Mouse (Mus musculus) Muller cell, postnatal 12 days (primary cell): ENCODE measurements around the gene Lrig2.

Experiments
- DNase-seq: peaks from one replicate; pipeline ENCODE4 v3.0.0-alpha.2; 2015; ENCODE audit errors: inconsistent ontology term

Gene Lrig2

DNA sequence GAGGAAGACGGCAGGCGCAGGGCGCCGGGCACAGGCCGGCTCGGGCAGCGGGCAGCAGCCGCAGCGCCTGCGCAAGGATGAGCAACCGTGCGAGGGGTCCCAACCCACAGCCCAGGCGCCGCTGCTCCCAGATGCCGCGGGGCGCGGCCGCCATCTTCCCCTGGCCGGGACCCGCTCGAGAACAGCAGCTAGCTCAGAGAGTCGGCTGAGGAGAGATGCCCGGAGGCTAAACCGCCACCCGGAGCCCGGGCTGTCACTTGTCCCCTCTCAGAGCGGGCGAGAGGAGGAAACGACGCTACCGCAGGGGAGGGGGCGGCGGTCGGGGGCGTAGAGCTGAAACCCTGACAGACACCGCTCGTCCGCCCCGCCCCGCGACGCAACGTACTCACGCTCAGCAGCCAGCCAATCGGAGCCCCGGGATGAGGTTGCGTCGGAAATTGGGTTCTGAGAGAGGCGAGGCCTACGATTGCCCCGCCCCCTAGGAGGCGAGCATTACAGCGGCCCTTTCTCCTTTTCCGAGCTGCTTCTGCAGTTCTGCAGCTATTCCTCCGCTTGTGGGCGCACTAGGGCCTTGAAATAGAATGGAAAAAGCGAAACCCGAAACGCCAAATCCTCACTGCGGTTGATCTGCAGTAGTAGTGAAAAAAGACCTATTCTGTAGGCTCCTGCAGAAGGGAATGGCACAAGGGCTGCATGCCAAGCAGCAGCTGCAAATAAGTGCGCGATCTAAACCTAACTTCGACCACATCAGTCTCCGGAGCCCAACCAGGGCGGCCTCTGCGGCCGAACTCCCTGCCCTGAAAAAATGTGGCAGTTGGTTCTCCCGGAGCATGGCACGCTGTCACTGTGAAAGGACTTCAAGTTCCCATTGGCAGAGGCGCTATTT, at the start of gene Lrig2:
TSS of gene Lrig2 (minus strand) at position 381 of the 886 bp plus-strand sequence.
- peak; percentile 100 for DNase-seq

- DNase-seq: no peak
These were observed 44.9 kb upstream of the Lrig2 start for GRCm38 (mm10) chr3:104556624-104557023.

DNA sequence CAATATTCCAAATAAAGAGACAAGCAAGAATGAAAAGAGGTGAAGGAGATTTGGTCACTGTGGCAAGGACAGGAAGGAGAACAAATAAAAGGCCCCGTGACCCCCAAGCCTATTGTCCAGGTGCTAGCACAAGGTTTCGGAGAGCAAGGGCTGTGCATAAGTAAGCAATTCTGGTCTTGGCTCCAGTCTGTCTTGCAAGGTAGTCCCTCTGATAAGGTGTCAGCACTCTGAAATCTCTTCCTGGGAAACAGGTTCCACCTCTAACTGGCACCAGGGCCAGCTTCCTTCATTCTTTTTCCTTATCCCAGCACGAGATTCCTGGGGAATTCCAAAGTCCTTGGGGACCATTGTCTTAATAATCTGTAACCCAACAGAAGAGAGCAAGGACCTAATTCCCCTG, 38.9 kb upstream of the Lrig2 start:
- no peak for DNase-seq

DNA sequence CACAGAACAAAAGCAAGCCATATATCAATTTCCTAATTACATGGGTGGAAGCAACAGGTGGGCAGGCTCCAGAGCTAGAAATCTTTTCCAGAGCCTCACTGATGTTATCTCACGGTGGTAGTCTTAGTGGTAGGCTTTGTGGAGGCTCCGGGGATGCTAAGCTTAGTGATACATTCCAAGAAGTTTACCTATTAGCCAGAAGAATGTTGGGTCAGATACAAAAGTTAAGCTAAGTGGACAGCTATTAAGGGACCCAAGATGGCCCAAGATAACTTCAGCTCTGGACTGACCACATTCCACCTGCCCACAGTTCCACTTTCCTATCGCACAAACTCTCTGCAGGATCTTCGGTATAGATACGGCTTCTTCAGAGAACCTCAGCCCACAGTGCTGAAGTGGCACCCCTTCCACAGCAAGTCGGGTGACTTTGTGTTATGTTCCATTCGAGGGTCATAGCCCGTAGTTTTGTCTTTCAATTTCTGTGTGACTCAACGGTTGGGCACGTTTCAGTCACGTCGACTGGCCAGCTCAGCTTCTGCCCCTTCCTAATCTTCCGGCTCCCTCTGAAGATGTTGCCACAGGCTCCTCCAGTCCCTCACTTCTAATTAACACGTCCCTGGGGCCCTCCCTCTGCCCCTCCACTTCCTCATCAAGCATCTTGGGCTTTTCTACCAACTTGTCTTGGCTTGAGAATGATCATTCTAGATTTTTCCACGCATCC, 36.8 kb upstream of the Lrig2 start:
- DNase-seq: no peak

DNA sequence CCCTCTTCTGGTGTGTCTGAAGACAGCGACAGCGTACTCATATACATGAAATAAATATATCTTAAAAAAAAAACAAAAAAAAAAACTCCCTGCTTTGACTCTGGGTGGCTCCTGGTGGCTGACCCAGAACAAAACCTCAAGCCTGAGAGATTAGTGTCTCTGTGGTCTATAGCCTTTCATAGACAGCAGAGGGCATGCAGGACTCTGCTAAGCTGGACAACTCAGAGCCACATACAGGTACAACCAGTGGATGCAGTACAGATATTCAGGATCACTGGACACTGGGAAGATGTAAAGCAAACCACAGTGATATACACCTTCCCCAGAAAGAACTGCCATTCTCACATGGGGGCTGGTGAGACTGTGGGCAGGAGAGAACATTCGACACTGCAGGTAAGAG, 32.1 kb upstream of the Lrig2 start:
- DNase-seq: no peak

DNA sequence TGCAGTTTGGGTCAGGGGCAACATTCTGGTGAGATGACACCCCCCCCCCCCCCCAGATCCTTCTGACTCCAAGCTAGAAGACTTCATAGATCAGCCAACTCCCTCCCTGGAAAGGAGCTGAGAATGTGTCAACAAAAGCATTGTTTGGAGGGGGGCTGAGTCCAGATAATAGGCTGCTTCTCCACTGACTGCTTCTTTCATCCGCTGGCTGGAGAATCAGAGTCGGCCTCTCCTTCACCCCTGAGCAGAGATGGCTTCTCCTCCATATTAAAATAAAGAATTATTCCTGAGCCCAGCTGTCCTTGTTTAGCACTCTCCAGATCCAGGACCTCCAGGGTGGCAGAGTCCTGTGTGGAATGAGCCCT, 30.3 kb upstream of the Lrig2 start:
- DNase-seq: no peak

DNA sequence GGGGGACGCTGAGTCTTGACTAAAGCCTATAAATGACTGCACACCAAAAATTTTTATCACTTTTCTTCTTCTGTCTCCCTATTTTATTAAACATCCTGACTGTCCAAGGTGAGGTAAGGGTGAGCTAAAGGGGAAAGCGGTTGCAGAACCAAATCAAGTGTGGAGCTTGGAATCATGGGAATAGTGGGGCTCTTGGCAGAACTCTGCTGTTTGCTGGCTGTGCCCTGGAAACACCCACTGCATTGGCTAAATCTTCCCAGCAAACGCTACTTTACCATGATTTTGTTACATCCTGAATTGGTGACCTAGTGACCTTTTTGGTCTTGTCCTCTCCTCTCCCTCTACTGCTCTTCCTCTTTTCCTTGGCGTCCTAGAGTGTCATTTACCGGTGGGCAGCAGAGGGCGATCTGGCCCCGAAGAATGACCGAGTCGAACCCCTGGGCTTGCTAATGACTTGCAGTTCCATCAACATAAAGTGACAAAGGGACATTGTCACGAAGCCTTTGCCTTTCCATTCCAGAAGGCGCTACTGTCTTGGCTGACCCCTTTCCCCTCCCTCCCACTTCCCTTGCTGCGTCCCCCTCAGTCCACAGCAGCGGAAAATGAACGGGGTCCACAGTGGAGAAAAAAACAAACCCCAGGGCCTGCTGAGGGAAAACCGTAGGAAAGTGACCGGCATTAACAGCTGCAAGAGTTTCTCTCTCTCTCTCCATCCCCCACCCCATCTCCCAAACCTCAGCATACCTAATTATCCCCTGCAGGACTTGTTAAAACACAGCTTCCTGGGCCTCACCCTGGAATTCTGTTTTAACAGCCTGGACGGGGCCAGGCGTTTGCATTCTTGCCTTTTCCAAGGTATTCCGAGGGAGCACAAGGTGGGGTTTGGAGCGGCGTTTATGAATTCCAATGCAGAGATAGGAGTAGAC, 29.7 kb upstream of the Lrig2 start:
- DNase-seq: peak; percentile 78

DNA sequence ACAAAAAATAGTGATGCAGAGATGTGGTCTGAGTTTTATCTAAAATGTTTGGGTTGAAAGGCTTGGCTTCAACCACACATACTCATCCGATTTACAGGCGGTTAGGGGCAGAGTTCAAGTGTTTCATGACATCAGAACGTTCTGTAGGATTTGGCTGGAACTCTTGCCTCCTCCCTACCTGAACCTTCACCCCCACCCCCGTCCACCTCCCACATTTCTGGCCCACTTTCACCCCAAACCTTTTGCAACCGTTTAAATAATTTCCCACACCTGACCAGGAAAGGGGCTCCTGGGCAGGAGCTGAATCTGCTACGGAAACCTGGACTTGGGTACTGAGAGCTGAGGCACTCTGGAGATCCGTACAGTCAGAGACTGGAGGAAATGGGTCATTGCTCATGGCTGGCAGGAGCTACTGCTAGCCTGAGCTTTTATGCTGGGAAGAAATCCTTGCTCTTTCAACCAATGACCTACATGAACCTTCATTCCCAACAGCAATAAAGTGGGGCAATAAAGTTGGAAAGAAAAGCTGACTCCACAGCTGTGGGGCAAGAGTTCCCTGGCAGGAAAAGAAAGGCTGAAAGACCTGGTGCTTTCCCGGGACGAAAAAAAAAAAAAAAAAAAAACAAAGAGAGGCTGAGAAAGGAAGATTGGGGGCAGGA, 28.9 kb upstream of the Lrig2 start:
- DNase-seq: peak; percentile 69

DNA sequence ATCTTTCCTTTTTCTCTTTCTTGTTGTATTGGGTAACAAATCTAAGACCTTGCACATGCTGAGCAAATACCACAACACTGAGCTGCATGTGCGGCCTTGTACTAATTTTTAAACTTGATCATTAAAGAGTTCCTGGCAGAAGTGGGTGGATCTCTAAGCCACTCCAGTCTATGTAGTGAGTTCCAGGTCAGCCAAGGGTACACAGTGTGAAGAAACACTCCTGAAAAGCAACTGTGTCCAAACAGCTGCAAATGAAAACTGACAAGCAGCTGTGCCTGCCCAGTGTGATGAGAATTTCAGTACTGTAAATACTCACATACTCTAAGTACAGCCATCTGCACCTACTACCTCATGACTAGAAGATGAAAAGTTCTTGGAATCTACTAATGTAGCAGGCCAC, 21.5 kb upstream of the Lrig2 start:
- DNase-seq: no peak

DNA sequence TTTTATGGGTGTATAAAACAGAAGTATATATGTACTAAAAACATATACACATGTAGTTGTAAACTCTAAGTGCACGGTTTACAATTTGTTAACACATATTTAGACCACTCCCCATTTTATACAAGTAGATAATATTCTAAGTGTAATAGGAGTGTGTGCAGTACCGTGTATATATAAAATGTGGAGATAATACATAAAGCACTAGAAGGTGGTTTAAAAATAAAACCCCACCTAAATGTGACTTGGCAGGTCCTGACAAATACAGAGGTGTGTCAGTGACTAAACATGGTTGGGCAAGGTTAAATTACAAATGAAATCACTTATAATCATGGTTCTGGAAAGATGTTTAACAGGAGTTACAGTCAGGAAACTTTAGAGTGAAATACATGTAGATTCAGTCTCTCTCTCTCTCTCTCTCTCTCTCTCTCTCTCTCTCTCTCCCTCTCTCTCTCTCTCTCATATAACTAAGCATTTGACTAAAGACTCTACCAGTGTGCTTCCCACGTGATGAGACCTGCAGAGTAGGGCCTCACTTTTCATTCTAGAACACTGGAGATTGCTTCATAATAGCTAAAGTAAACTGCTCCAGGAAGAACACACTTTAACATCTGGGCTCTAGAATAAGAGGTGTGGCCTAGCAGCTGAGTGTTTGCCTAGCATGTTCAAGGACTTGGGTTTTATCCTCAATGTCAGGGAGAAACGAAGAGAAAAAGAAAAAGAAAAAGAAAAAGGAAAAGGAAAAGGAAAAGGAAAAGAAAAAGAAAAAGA, 14.6 kb upstream of the Lrig2 start:
- DNase-seq: no peak

GRCm38 (mm10) chr3:104525516-104525915, 13.8 kb upstream of the Lrig2 start:
- no peak for DNase-seq

DNA sequence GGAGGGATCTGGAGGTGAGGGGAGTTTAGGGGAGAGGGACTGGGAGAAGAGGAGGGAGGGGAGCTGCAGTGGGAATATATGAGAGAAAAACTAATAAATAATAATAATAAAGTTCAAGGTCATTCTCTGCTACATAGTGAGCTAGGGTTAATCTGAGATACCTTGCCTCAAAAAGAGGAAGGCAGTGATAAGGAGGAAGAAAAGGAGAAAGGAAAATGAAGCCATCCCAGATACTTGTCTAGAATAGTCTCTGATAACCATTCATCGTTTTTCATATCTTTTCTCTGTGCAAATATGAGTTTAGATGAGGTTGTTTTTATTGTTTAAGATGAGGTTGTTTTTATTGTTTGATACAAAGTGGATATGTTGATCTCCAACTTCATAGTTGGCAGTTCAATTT, 13.3 kb upstream of the Lrig2 start:
- DNase-seq: no peak

DNA sequence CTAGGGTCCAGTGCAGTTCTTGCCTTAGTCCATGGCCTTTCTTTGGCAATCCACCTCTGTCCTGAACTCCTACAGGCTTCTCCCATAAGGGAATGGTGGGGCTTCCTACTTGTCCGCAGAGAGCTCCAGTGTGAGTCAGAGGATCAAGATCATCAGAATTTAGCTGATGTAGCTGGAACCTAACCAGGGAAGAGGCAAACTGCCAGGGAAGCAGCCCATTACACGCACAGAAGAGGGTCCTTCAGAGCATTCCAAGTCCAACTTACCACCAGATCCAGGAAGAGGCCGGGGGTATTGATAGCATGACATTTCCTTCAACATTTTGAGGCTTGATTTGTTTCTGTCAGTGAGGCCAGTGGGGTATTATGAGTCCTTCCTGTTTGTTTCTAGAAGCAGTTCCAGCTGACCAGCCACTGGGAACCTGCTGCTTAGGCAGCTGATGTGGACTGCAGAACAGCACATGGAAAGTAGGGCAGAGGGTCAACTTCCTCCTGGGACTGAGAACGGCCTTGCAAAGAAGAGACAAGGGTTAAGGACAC, 11.7 kb upstream of the Lrig2 start:
- DNase-seq: peak; percentile 82

DNA sequence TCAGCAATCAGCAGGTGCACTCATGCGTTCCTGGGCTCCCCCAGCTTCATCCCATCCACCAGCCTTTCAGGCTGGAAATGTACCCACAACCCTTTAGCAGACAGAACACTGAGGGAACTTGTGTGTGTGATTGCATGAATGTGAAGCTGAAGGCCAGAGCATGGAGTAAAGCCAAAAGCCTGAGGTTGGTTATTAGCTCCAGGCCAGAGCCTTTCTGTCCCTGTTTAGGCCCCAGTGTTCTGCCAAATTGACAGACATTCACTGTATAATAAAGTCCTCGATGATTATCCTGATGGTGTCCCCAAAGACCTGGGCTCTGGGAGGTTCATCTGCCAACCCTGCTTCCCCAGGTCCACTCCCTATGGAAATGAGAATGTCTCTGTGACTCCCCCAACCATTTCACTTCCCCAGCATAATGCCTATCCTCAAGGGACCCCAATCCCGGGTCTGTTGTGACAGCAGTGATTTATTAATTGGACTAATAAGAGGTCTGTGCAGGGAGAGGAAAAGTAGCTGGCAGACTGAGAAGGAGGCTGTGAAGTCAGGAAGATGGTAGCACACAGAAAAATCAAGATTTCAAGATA, 9.7 kb upstream of the Lrig2 start:
- peak; percentile 49 for DNase-seq

DNA sequence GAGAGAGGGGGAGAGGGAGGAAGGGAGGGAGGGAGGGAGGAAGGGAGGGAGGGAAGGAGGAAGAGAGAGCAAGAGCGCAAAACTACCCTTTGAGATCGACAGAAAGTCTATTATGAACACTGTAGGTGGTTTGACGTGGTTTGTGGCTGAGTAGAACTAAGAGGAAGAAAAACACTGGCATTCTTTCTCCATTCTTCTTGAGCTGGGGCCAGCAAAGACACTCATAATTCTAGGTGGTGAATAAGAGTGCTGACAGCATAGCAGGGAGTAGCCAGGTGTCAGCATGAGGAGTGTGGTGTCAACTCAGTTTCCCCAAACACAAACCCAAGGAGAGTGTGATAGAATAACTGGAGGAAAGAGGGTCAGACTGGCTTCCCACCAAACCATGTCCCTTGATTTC, 8.8 kb upstream of the Lrig2 start:
- no peak for DNase-seq

DNA sequence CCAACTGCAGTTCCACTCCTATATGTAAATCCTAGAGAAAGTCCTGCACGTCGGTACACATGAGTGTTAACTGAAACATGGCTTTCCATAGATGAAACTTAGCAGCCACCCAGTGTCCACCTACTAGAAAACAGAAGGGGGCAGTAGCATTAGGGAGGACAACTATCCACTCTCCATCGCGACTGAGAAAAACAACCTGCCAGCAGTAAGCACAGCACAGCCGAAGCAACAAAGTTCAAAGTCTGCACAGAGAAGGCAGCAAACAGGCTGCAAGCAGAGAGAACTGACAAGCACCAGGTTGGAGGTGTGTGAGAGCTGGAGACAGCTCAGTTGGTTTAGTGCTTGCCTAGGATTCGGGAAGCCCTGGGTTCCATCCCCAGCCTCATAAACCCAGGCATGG, 7.2 kb upstream of the Lrig2 start:
- DNase-seq: no peak

GRCm38 (mm10) chr3:104518411-104518810, 6.7 kb upstream of the Lrig2 start:
- no peak for DNase-seq

DNA sequence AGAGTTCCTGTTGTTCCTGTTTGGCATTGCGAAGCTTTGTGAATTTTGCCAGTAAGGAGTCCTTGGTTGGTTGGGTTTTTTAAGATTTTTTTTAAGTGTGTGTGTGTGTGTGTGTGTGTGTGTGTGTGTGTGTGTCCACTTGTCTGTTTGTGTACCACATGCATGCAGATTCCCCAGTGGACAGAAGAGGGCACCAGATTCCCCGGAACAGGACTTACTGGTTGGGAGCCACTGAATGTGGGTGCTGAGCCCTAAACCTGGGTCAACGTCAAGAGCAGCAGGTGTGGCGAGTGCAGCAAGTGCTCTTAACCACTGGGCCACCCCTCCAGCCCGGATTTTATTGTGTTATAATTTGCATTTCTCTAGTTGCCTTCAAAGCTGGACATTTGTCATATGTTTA, 5.4 kb upstream of the Lrig2 start:
- DNase-seq: no peak

DNA sequence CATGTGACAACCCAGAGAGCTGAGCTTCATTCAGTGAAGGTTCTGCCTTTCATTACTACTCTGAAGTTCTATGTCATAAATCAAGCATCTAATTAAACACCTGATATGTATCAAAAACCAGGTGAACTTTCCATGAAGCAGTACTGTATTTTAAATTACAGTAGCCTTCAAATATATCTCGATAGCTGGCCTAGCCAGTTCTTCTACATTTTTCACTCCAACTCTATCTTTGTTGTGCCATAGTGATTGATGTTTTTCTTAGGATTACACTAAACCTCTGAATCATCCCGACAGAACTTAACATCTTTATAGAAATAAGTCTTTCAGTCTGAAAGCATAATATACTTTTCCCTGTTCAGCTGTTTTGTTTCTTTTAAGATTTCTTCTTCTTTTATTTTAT, 2.8 kb upstream of the Lrig2 start:
- no peak for DNase-seq

DNA sequence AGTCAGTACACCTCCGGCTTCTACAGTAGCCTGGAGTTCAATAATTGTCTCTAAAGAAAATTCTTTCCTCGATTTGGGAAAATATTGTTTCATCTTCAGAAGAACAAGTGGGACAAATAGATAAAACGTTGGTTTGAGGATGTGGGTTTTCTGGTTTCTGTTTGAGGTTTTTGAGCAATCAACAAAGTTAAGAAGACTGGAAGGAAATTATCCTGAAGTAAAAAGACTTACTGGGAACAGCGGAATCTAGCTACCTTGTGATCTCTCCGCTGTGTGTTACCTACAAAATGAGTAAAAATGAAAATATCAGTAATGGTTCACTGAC, 668 bp upstream of the Lrig2 start:
- DNase-seq: no peak
